Mouse (Mus musculus) CD4-positive, CD25-positive, alpha-beta regulatory T cell, adult 9 weeks (primary cell): ENCODE data around the gene Dhx30. TPM values are rescaled to one million over a fixed set of nuclear protein-coding genes. Genes with fewer than 3 reads are reported as not detected.

ENCODE experiments used
- polyA plus RNA-seq: library from polyadenylated mRNA; unstranded; fragments of 100-300 nt; shearing (Covaris generic); gene quantifications from one replicate; pipeline ENCODE4 v1.2.1, GENCODE M21; 2017

Gene Dhx30
- 135 TPM for polyA plus RNA-seq

DNA sequence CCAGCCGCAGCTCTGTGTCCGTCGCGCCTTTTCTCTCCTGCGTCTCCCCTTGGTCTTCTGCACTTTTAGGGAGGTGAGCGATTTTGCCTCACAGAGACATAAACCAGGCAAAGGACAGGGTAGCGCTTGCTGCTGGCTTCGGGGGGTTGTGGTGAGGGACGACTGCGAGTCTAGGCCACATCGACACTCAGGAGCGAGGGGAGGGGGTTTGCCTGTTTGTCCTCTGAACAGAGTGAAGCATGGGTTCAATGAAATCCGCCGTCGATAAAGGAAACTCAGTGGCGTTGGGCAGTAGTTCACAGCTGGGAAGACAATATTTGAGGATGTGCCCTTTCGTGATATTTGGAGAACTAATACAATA lies at the start of gene Dhx30:
Gene Dhx30 (minus strand): TSS at position 52 of the 361 bp plus-strand sequence.

DNA sequence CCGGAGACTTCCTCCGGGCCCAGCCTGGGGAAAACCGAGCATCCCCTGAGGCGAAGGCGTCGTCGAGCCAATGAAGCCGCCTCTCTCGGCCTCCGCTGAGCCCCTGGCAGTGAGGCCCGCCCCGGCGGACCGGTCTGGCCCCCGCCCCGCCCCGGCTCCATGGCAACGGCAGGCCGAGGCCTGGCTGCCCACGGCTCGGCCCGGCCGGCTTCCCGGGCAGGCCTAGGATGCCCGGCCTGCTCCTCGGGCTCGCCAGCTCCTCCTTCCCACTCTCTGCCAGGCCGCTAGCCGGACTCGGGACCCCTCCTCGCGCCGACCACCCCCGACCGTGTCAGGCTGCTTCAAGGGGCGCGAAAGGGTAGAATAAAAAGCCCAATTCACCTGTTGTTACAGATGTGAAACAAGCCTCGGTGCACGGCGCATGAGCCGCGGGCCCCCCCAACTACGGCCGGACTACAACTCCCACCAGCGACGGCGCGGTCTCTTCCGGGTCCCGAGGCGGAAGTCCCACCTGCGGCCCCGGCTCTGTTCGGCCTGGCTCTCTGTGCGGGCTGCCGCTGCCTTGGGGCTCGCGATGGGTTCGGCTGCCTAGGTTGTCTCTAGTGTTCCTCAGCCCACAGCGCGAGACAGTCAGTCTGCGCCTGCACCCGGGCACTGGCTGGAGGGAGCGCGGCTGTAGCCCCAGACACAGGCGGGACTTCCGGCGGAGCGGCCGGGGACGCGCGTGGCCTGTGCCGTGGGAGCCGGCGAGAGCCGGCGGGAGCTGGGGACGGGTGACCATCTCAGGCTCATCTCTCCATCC lies 452 bp downstream of the Dhx30 start, which contains the start of gene Smarcc1:
Gene Smarcc1 (plus strand): TSS at position 732 of the 802 bp plus-strand sequence.

Other genes starting within 250 kb of the Dhx30 start
- 8.1 TPM for gene Cdc25a, start 242.3 kb downstream of the Dhx30 start, polyA plus RNA-seq
- 69.4 TPM for gene Map4, start 186.4 kb downstream of the Dhx30 start, polyA plus RNA-seq
- 21.8 TPM for gene Smarcc1, start 122 bp downstream of the Dhx30 start, polyA plus RNA-seq
- 0.05 TPM for gene Cspg5, start 126.0 kb upstream of the Dhx30 start, polyA plus RNA-seq
- 19.2 TPM for gene Elp6, start 187.3 kb upstream of the Dhx30 start, polyA plus RNA-seq
- 29.5 TPM for gene Scap, start 215.5 kb upstream of the Dhx30 start, polyA plus RNA-seq